Mouse (Mus musculus) testis, adult 2 months (tissue): ENCODE data around the gene Magi1.

Experiments
- CTCF ChIP-seq: fragments of 200-500 bp; IDR thresholded peaks from 2 replicates; pipeline ENCODE4 v1.5.1; 2012; ENCODE audit warnings: low read depth, mild to moderate bottlenecking, inconsistent platforms, low read length, moderate library complexity; ENCODE audit not compliant: control insufficient read depth, insufficient read depth, insufficient replicate concordance
- POLR2A ChIP-seq: fragments of 200-500 bp; IDR thresholded peaks from 2 replicates; pipeline ENCODE4 v1.6.1; 2012; ENCODE audit warnings: low read depth, mild to moderate bottlenecking, inconsistent platforms, low read length, moderate library complexity; ENCODE audit not compliant: control insufficient read depth

GRCm38 (mm10) chr6:94070702-94071101 lies 213.0 kb downstream of the Magi1 start:
- no peak for TF ChIP-seq POLR2A
- TF ChIP-seq CTCF, result no peak
